Mouse (Mus musculus): ENCODE results near the gene Tmem217.

Gene Tmem217

DNA sequence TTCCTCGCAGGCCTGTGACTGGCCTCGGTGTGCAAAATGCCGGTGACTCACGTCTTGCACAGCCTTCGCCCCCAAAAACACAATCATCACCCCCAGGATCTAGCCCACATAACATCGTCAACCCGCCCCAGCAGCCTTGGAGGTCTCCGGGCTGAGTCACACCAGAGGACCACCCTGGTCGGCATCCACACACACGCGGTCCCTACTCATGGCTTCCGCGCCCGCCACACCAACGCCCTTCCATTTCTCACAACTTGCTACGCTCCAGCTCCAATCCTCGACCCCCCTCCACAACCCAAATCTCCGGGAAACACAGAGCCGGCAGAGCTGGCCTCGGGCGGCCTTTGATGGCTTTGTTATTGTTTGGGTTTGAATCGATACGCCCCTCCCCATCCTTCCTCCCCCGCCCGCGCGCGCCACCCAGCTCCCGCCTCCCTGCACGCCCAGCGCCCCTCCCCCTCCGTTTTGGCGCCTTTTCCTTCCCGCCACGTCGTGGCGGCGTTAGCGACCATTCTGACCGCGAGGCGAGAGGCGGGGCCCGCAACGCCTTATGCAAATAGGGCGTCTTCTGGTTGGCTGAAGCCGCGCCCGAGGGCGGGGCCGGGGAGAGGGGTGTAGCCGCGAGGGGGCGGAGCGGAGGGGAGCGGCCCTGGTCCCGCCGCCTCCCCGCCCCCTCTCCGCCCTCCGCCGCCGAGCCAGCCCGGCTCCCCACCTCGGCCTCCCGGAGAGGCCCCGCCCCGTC lies 62.0 kb downstream of the Tmem217 start:
- peak; percentile 100 for DNase-seq (ENCODE audit: low read depth, low spot score)

DNA sequence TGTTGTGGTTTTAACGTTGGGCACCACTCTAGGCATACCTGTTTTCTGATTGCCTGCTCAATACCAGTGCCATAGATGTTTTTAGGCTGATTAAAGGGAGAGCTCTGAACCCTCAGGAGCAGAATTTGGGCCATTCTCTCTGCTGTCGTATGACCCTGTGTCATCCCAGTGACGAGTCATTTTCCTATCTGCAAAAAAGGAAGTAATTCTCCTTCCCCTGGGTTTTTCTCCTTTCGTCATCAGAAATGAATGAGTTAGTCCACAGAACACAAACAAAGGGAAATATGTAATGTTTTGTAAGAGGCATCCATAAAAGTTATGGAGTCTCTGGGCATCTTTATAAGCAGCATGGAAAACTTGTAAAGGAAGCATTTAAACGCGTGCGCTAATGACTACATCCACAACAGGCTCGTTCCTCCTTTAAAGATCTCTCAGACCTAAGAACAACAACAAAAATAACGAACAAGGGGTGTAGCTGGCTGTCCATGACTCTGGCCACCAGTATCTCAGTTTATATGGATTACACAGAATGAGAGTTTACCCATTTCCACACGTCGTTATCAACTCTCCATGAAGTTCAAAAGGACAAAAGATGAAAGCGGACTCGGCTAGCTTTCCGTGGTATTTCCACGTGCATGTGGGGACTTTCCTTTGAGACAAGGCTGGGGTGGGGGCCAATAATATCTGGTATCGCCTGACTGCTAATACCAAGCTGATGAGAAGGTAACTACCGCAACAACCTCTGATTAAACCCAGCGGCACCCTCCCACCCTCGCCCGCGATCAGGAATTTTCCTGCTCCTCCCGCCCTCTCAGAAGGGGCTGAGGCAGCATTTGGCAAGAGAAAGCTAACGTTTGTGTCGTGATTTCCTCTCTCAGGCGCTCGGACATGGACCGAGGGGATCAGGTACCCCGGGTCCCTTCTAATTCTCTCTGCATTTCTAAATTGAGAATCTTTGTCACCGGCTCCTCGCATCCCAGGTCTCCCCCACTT lies 62.9 kb downstream of the Tmem217 start:
- DNase-seq (ENCODE audit: low read depth, low spot score): peak; percentile 46

DNA sequence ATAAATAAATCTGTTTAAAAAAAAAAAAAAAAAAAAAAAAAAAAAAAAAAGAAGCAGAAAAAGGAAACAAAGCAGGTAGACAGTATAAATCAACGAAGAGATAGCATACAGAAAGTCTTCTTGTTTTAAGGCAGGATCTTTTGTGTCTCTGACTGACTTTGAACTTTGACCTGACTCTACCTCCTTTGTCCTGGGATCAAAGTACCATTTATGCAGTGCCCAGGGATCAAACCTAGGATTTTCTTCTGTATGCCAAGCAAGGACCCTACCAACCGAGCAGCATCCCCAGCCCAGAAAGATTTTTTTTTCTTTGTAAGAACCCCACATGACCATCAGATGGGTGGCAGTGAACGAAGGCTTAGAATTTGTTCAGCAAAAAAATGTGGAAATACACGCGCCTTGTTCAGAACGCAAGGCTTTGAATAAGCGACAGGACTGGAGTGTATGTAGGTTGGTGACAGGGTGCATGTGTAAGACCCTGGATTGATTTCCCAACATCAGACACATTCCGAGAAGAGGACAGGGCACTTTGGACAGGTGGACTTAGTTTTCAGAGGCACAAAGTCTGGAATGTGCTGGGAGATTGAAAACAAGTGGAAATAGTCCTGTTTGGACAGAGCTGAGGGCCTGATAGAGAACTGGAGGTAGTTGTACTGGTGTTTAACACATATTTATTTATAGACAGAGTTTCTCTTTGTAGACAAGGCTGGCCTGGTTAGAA lies 63.8 kb downstream of the Tmem217 start:
- no peak for DNase-seq (ENCODE audit: low read depth, low spot score)

DNA sequence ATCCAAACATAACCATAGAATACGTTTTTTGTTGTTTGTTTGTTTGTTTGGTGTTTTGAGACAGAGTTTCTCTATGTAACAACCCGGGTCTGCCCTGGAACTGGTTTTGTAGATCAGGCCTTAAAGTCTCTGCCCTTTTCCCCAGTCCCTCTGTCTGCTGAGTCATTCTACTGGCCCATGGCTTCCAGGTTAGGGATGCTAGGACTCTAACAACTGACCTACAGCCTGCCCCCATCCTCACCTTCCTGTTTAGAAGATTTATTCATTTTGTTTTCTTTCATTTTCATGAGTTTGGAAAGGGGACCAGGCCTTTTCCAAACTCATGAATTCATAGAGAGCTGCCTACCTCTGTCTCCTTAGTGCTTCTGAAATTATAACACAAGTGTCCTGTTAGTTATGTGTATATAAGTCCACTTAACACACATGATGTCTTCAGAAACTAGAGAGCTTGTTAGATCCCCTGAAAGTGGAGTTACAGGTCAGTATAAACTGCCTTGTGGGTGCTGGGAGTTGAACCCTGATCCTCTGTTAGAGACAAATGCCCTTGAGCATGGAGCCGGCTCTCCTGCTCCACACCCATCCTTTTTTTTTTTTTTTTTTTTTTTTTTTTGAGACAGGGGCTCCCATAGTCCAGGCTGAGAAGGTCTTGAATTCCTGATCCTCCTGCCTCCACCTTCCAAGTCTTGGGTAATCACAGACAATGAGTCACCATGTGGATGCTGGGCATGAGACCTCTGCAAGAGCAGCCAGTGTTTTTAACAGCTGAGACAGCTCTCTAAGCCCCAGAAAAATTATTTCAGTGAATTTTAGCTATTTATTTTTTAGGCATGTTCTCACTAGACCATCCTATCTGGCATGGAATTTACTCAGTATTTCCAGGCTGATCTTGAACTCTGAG lies 66.6 kb downstream of the Tmem217 start:
- no peak for DNase-seq (ENCODE audit: low read depth, low spot score)

DNA sequence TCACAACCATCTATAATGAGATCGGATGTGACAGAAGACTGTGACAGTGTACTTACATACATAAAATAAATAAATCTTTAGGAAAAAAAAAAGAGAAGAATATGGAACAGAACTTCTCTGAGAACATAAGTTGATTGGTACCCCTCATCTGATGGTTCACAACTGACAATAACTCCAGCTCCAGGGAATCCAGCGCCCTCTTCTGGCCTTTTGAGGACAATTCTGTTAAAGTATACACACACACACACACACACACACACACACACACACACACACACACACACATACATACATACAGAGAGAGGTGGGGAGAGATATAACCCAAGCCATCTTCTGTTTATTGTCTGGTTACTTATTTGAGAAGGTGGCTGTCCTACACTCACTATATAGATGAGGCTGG lies 67.8 kb downstream of the Tmem217 start:
- no peak for DNase-seq (ENCODE audit: low read depth, low spot score)

DNA sequence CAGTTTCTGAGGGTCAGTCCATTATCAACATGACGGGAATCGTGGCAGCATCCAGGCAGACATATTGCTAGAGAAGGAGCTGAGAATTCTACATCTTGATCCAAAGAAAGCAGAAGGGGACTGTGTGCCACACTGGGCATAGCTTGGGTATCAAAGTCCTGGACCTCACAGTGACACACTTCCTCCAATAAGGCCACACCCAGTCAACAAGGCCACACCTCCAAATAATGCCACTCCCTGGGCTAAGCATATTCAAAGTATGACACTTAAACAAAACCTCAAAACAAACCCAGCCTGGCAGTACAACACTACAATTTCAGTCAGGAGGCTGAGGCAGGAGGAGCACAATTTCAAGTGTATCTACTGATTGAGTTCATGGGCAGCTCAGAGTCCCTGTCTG lies 68.9 kb downstream of the Tmem217 start:
- DNase-seq (ENCODE audit: low read depth, low spot score): no peak

DNA sequence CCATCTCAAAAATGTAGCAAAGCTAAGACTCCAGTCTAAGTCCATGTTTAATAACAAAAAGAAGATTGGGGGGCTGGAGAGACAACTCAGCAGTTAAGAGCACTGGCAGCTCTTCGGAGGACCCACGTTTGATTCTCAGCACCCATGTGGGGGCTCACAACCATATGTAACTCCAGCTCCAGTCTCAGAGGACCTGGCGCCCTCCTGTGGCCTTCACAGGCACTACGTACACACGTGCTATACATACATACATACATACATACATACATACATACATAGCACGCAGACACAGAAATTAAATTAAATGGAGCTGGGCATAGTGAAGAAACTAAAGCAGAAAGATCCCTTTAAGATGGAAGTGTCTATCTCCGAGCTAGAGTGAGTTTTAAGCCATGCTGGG lies 69.6 kb downstream of the Tmem217 start:
- DNase-seq (ENCODE audit: low read depth, low spot score): no peak

DNA sequence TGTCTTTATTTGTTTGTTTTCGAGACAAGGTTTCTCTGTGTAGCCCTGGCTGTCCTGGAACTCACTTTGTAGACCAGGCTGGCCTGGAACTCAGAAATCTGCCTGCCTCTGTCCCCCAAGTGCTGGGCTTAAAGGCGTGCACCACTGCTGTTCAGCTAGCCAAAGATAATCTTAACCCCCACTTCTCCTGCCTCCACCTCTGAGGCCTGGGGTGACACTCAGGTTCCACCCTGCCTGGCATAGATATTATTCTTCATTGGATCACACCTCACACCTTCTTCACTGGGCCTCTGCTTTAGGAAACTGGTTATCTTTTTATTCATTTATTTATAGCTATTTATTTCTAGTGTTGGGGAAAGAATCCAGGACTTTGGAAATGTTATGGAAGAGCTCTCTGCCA lies 71.9 kb downstream of the Tmem217 start:
- DNase-seq (ENCODE audit: low read depth, low spot score): no peak

DNA sequence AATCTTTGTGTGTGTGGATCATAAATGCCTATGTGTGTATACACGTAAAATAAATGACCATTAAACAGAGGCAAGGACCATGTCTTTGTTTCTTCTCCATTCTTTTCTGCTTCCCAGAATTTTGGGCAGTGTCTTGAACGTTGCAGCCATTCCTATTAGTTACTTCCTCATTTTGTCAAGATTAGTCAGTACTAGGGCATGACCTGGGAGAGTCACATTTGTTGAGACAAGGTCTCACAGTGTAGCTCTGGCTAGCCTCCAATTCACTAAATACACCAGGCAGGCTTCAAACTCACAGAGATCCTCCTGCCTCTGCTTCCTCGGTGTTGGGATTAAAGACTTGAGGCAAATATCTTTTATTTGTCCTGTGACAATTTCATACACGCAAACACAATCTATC lies 73.9 kb downstream of the Tmem217 start:
- DNase-seq (ENCODE audit: low read depth, low spot score): no peak

DNA sequence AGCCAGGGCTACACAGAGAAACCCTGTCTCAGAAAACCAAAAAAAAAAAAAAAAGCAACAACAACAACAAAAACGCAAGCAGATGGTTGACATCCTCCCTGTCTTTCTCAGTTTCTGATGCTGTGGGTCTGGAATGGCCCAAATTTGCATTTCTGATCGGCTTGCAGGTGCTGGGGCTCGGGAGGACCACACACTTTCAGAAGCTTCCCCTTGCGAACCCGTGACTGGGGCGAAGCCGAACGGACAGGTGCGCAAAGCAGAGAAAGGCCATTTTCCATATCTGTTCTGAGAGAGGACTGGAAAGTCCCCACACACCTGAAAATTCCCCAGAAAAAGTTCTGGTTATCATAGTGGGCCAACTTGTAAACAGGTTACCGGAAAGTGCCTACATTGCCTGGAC lies 74.8 kb downstream of the Tmem217 start:
- DNase-seq (ENCODE audit: low read depth, low spot score): no peak

DNA sequence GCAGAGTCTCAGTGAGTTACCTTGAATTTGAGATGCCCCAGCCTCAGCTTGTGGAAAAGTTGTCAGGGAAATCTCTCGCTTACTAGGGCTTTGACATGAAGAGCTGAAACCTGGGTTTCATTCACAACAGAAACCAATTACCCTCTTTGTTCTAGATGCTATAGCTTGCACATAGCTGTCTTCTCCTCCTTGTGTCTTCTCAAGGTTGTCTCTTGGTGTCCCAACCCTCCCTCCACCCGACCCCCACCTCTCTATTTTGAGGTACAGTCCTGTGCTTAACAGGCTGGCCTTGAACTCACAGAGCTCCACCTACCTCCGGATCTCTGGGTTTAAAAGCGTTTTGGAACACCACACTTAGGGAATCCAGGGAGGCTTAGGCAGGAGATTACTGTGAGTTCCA lies 75.7 kb downstream of the Tmem217 start:
- DNase-seq (ENCODE audit: low read depth, low spot score): no peak
